Mouse (Mus musculus): ENCODE measurements around the gene Zyx.

Zyx gene

GRCm38 (mm10) chr6:42398998-42399397 is 49.6 kb downstream of the Zyx start:
- no peak for DNase-seq (ENCODE audit: low spot score in 2 of 2)

GRCm38 (mm10) chr6:42399938-42400337 is 50.5 kb downstream of the Zyx start, which contains the start of gene Tas2r143:
Gene Tas2r143 (plus strand): TSS chr6:42400238.
- no peak for DNase-seq (ENCODE audit: low spot score in 2 of 2)

- no peak for DNase-seq (ENCODE audit: low spot score in 2 of 2)
These were observed 55.7 kb downstream of the Zyx start, which contains the start of gene Tas2r135 for GRCm38 (mm10) chr6:42405134-42405533. Gene Tas2r135 (plus strand): TSS chr6:42405434.
